Mouse (Mus musculus) regulatory T cell (primary cell): ENCODE data around the gene Spata13.

ENCODE experiments used
- in situ Hi-C: fragments of 300-600 bp; cut with MboI, MseI; formaldehyde crosslinking; loops from one replicate; pipeline ENCODE4 v1.15.1; 2025; ENCODE audit warnings: high pct_unique_total_duplicates

Gene Spata13

DNA sequence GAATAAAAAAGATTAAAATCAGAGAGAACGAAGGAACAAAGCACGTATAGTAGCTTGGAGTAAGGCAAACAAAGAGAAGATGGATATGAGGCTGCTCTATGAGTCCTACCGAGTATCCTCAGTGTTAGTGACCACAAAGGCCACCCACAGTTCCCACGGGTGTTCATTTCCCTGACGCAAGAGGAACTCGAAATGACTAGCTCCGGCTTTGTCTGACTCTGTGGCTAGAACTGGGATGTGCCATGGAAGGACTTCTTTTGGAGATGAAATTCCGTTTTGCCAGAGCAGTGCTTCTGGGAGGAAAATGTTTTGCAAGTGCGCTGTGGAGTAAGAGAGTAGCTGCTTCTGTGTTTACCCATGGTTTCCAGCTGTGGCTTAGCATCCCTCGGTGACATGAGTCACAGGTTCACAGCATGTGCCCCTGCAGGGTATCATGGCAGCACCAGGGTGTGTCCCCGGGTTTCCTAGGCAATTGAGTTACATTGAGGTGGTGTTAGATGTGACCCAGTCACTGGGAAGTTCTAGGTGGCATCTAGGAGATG, 78.6 kb downstream of the Spata13 start:
- in situ Hi-C loops, result no loop called here

DNA sequence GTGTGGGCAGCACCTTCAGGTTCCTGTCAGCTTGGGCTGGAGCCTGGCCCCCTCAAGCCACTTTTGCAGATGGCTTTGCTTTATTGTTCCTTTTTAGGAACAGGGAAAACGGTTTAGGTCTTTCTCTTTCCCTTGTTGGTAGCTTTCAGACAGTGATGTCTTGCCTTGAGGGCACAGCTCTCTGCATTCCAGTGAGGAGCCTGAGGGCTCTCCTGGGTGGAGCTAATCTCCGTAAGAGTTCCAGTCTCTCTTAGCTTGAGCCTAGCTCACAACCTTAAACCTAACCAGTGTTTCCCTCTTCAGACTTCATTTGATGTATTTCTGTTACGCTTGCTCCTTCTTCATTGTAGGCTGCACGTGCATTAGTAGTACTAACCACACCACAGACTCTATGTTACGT, 81.9 kb downstream of the Spata13 start:
- in situ Hi-C loops, result no loop called here

DNA sequence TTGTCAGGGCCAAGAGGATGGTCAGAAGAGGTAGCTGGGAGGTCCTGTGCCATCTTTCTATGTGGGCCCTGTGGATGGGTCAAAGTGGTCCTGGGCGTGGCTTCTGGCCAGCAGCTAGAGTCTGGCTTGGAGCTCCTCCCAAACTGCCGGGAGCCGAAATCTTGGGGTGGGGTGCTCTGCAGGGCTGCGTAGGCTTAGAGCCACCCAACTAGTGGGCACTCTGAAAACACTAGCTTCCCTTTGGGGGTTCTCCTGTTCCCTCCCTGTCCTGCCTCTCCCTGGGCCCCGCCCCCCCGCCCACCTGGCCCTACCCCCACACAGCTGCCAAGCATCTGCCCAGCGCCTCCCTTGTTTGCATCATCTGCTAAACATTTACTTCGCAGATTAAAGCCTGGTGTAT, 87.5 kb downstream of the Spata13 start:
- in situ Hi-C loops, result loop anchor here (10.0 kb wide), 1 partner anchor 963 kb away; no protein-coding TSS in a partner anchor

DNA sequence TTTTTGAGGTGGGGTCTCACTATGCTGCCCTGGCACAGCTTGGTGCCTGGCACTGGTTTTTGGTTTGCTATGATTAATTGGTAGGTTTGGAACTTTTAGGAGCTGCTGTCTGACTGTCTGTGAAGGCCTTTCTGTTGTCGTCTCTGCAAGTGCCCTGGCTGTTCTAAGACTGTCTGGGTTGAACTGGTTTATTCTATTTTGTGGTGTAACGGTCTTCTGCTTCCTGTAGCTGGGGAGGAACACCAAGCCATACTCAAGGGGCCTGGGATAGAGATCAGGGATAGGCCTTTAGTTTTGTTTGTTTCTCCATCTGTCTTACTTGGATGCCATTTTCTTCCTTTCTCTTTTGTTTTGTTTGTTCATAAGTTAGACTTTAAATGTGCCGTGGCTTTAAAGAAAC, 88.1 kb downstream of the Spata13 start:
- in situ Hi-C loops, result loop anchor here (10.0 kb wide), 1 partner anchor 963 kb away; no protein-coding TSS in a partner anchor

DNA sequence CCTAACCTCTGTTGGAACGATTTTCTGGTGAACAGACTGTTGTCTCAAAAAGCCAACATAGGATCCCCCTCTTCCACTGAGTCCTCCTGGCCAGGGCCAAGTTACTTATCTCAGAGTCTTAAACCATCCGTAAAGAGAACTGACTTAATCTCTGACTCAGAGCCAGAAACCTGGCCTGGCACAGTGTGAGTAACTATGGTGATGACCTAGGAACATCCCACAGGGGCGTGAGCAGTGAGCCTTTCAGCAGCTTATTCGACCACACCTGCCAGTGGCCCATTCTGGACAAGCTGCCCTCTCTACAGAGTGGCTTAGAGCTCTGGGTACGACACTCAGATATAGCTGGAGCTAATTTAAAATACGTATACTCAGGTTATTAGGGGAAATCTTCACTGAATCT, 92.3 kb downstream of the Spata13 start:
- in situ Hi-C loops, result loop anchor here (10.0 to 25.0 kb wide), 3 partner anchors 464 to 1611 kb away; partner anchors contain the start of genes Gm49336, Mtmr6 and Nupl1

DNA sequence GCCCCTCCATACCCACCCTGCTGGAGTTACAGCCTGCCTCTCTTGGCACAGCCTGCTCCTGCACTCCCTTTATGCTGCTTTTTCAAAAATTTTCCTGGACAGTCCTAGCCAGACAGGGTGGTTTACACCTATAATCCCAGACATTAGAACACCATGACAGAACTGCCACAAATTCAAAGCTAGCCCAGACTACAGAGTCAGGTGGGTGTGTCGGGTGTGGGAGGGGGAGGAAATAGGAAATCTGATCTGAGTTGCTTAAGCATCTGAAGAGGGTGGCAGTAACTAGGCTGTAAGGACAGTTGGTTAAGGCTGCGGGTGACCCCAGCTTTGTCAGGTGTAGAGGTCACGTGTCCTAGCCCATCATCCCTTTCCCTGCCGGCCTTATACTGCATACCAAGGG, 93.3 kb downstream of the Spata13 start:
- in situ Hi-C loops, result loop anchor here (10.0 to 25.0 kb wide), 3 partner anchors 465 to 1610 kb away; partner anchors contain the start of genes Gm49336, Mtmr6 and Nupl1

DNA sequence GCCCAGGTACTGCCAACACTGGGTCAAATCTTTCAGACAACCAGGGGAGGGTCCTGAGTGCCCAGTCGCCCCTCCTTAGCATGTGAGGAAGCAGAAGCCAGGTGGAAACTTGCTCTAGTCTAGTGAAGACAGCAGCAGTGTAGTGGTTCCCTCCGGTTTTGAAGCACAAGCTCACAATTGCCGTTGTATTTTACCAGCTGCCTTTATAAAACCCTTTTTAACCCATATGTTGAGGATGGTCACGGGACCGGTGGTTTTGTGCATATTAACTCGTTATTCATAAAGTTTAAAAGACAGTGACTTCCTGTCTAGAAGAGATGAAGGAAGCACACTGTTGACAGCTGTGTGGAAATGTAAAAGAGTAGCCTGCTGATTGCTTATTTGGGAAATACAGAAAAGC, 98.3 kb downstream of the Spata13 start:
- in situ Hi-C loops, result loop anchor here (25.0 kb wide), 2 partner anchors 470 to 1605 kb away; partner anchors contain the start of genes Gm49336, Mtmr6 and Nupl1

DNA sequence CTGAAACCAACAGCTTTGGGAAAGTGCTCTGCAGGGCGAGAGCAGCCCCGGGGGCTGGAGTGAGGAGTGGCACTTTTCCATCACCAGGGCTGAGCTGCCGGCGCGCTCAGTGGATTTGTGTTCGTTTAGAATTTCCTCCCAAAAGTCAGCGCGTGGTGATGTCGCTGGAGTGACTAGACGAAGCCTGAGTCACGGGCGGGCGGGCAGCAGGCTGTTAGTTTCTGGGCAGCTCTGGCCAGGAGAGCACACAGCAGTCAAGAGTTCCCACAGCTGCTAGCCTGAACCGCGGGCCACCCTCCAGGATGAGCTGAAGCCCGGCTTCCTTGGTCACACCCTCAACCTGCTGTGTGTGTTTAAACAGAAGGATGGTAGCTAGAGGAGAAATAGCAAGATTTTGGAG, 99.0 kb downstream of the Spata13 start:
- in situ Hi-C loops, result loop anchor here (25.0 kb wide), 2 partner anchors 470 to 1605 kb away; partner anchors contain the start of genes Gm49336, Mtmr6 and Nupl1

DNA sequence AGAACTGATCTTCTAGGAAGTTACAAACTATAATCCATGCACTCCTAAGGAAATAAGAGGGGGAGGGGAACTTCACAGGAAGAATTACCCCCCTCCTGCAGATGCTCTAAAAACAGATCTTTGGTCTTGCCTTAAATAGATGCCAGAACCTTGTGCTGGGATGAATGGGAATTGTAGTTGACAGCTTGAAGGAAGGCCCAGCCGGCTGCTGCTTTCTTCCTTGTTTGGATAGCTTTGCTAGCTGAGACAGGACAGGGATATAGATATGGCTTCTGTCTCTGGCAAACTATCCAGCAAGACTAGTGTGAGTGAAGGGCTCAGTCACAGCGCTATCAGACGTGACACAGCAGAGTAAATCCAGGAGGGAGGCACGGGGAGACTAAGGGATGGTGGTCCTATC, 99.9 kb downstream of the Spata13 start:
- in situ Hi-C loops, result loop anchor here (25.0 kb wide), 2 partner anchors 471 to 1604 kb away; partner anchors contain the start of genes Gm49336, Mtmr6 and Nupl1

DNA sequence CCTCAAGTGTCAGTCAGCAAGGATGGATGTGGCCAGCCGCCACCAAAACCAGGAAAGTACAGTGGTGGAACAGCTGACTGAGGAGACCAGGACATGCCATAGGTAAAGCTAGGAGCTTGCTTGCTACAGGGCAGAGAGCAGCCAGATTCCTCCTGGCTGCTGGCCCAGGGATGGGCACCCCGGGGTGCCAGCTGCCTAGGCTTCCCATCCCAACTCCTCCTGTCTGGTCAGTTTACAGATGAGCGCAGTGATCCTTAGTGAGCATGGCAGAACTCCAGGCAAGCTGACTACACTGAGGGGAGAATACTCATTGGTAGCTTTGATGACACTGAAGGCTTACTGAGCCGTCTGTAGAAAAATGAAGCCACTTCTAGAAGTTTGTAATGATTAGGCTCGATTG, 101.4 kb downstream of the Spata13 start:
- in situ Hi-C loops, result loop anchor here (25.0 kb wide), 2 partner anchors 473 to 1602 kb away; partner anchors contain the start of genes Gm49336, Mtmr6 and Nupl1

DNA sequence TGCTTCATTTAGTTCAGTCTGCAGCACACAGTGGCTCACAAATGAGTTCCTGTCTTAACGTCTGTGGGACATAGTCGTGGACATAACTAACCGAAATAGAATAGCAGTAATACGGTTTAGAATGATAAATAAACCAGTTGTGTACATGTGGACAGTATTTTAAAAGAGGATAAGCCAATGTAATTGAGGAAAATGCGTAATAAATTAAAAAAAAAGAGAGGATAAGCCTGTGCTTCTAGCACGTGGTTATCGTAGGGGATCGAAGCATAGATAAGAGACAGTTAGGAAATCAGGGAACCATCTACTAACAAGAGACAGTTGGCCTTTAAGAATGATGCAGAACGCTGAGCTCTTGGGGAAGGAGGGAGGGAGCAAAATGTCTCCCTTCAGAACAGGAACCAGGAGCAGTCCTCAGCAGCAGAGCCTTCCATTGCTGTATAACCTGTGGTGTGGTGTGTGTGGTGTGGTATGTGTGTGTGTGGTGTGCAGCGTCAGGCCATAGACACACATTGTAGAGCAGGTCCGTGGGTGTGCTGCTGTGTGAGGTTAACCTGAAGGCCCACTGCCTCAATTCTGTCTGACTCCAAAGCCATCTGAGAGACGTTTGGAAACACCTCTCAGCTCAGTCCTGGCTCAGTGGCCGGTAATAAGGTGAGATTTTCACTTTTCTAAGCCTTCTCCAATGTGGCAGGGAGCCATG, 102.2 kb downstream of the Spata13 start:
- in situ Hi-C loops, result loop anchor here (25.0 kb wide), 2 partner anchors 474 to 1601 kb away; partner anchors contain the start of genes Gm49336, Mtmr6 and Nupl1

DNA sequence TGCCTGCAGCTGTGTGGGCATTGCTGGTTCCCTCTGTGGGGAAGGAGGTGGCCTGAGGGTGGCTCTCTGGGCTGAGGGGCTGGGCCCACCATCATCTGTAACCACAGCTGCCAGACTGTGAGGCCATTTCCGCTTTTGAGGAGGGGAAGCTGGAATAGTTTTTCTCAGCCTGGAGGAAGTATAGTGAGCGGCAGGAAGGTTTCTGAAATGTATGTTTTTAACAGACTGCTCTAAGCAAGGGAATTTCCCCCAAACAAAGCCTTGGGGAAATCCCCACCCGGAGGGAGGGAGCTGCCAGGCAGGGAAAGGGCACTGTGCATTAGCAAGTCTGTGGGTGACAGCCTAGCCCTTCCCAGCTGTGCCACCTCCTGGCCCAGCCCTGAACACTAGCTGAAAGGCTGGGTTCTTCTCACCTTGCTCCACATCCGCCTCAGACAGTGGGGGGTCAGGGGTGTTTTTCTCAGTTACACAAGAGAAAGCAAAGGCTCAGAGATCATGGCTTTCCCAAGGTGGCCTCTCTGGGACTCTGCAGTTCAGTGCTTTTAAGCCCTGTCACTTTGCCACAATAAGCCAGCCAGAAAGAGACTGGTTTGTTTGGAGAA, 102.9 kb downstream of the Spata13 start:
- in situ Hi-C loops, result loop anchor here (25.0 kb wide), 2 partner anchors 474 to 1601 kb away; partner anchors contain the start of genes Gm49336, Mtmr6 and Nupl1

DNA sequence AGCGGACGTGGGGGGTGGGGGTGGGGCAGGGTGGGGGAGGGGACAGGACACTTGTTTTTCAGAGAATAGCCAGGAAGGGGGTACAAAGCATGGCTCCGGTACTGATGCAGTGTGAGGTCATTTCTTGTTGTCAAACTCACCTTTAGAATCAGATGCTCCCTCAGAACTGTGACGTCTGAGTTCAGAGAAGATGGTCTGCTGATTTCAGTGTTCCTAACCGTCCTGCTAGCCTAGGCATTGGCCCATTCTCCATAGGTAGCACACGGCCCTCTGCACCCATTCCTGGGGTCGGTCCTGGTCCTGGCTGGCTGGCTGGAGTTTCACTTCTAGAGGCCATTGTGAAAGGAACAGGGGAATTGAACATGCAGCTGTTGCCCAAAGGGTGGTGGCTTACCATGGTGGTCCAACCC, 103.4 kb downstream of the Spata13 start:
- in situ Hi-C loops, result loop anchor here (25.0 kb wide), 2 partner anchors 475 to 1600 kb away; partner anchors contain the start of genes Gm49336, Mtmr6 and Nupl1

DNA sequence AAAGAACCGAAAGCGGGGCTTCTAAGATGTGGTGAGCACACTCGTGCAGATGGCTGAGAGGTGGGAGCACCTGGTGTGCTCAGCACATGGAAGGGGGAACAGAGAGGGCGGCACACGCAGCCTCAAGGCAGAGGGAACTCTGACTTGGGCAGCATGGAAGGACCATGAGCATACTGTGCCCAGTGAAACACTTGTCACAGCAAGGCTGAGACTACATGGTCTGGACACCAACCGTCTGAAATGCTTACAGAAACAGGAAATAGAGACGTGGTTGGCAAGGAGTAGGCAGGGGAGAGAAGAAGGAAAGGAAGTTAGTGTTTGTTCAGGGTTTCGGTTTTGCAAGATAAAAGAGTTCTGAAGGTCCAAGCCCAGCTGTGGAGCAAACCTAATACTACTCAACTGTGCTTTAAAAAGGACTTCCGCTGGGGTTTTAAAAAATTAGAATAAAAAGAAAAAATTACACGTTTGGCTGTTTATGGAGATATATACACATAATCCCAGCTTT, 104.7 kb downstream of the Spata13 start:
- in situ Hi-C loops, result loop anchor here (25.0 kb wide), 2 partner anchors 476 to 1599 kb away; partner anchors contain the start of genes Gm49336, Mtmr6 and Nupl1

DNA sequence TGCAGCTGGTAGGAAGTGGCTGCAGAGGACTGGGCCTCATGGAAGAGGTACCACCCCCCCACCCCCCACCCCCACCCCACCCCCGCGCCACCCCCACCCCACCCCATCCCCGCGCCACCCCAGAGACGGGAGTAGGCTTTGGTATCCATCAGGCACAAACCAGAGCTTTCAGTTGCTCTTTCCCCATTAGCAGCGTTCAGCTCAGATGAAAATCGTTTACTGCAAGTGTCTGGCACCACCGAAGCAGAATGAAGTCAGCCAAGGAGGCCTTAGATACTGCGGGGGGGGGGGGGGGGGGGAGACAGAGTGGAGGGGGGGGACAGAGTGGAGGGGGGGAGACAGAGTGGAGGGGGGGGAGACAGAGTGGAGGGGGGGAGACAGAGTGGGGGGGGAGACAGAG, 105.4 kb downstream of the Spata13 start:
- in situ Hi-C loops, result loop anchor here (25.0 kb wide), 2 partner anchors 477 to 1598 kb away; partner anchors contain the start of genes Gm49336, Mtmr6 and Nupl1

DNA sequence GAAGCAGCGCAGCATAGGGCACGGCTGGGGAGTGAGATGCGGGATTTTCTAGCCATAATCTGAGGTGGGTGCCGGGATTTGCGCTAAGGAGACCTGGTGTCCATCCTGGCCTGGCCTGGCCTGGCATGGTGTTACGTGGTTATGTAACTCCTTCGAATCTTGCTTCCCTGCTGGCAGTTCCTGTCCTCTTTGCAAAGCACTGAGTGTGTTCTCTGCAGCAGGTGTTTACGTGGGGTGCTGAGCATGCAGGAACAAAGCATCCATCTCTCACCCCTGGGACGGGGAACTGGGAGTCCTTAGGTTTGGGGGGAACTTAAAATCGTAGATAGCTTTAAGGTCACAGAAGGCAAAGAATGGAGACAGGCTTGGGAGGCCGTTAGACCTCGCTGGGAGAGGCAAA, 105.8 kb downstream of the Spata13 start:
- in situ Hi-C loops, result loop anchor here (25.0 kb wide), 2 partner anchors 477 to 1598 kb away; partner anchors contain the start of genes Gm49336, Mtmr6 and Nupl1

DNA sequence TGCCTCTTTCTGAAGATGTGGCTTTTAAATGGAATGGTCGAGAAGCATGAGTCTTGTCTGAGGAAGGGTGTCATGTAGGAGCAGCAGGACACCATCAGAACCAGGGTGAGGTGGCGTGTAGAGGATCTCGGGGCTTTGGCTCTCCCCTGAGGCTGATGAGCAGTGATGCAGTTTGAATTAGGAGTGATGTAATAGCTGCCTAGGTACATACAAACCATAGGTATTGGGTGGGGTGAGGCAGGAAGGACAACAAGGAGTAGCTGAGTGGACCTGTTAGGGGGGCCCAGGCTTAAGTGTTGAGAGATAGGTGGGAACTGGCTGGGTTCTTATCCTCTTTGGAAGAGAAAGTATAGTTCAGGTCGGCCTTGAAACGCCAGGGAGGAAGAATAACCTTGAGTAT, 106.7 kb downstream of the Spata13 start:
- in situ Hi-C loops, result loop anchor here (25.0 kb wide), 2 partner anchors 478 to 1597 kb away; partner anchors contain the start of genes Gm49336, Mtmr6 and Nupl1

DNA sequence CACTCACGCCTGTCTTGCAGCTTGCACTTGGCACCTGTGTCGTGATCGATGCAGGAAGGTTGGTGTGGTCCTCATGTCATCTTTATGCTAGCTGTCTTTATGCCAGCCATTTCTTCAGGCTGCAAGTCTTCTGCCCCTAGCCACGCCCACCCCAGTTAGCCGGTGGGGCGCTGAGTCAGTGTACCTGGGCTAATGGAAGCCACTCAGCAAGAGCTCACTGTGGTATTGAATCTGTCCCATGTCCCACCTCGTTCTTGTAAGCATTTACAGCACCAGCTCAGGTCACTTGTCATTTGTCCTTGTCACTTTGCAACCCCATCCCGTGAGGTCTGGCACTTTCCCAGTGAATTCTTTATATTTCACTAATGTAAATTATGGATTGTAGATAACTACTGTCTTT, 107.2 kb downstream of the Spata13 start:
- in situ Hi-C loops, result loop anchor here (25.0 kb wide), 2 partner anchors 479 to 1596 kb away; partner anchors contain the start of genes Gm49336, Mtmr6 and Nupl1

DNA sequence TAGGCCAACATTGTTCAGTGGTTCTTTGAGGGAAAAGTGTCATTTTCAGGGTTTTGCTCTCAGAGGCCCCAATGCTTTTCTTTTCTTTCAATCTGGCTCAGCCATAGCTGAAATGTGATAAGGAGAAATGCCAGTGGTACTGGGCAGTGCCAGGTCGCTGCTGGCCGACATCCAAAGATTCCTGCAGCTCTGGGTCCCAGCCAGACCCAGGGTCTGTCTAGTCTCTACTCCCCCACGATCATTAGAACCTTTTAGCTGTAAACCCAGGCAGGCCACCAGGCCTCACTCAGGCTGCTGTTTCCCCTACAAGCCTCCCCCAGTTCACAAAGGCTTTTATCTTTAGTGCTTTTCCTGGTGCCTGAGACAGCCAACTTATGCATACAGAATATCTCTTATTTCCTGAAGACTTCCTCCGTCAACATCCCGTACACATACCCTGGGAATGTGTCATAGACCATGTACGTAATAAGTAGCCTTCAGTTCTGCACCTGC, 107.7 kb downstream of the Spata13 start:
- in situ Hi-C loops, result loop anchor here (25.0 kb wide), 2 partner anchors 479 to 1596 kb away; partner anchors contain the start of genes Gm49336, Mtmr6 and Nupl1

DNA sequence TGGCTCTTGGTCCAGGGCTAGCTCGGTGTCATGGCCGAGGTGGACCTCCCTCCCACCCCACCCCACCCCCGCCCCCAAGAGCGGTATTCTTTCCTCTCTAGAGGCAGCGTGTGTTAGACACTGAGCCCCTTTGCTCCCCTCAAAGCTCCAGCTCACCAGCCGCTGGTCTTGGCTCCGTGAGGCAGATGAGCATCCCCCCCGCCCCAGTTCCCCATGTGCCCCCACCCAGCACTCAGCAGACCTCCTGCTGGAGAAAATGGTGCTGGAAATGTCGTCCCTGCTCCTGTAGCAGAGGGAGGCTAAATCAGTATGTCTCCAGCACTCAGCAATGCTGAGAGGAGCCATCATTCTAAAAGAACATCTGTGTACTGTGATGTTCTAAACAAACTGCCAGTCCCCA, 109.9 kb downstream of the Spata13 start:
- in situ Hi-C loops, result loop anchor here (25.0 kb wide), 2 partner anchors 481 to 1594 kb away; partner anchors contain the start of genes Gm49336, Mtmr6 and Nupl1

DNA sequence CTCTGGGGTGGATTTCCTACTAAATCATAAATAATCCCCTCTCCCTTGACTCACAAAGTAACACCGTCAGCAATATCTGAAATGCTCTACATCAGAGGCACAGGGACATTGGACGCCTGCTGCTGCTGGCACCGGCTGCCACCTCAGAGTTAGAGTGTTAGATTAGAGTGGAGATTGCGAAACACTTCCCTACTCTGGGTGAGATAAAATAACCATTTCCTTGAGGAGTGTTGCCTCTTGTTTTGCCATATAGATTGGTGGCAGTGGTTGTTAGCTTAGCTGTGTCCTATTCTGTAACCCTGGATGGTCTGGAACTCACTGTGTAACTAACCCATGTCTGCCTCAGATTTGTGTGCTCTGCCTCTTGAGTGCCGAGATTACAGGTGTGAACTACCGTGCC, 111.4 kb downstream of the Spata13 start:
- in situ Hi-C loops, result loop anchor here (25.0 kb wide), 2 partner anchors 483 to 1592 kb away; partner anchors contain the start of genes Gm49336, Mtmr6 and Nupl1
